Mouse (Mus musculus): Measurements from ENCODE around the gene Itpk1. TPM values are rescaled to one million over a fixed set of nuclear protein-coding genes. Genes with fewer than 3 reads are reported as not detected.

The Itpk1 gene
- polyA plus RNA-seq, 1 experiment from 2014 or later, result 8.8 TPM

DNA sequence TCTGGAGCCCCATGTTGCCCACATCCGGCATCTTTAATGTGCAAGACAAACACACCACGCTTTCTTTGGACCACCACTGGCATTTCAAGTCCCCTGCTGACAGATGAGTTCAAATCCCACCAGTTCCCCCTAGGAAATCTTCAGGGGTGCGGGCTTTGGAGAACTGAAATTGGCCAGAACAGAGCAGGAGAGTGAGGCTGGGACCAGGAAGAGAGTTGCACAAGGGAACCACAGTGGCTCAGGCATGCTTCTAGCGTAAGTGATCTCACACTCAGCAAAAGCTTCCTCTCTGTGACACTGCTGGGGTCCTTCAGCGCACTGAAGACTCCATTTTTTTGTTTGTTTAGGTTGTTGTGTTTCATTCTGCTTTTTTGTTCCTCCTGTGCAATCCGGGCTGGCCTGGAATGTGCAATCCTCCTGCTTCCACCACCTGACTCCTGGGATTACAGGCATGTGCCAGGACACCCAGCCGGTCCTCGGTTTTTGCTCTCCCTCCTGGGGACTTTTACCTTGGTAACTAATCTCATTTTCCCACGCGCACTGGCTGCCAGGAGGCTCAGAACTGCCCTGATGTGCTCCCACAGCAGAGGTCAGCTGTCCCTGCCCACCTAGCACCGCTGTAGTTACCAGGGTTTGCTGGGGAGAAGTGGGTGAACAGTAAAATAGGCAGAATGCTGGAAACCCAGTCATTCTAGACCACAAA, 41.2 kb downstream of the Itpk1 start:
- no peak for ATAC-seq (replicated peaks; ENCODE audit: extremely low read depth, insufficient read depth, low FRiP score)
- Histone ChIP-seq H3K9ac (ENCODE audit: low read length) (no peak overlapping the region), H3K27ac (ENCODE audit: low read length) (no peak overlapping the region), H3K27me3 (ENCODE audit: control insufficient read depth, insufficient read depth, low read length) (no peaks in the 10 kb centered on the region), H3K4me3 (ENCODE audit: low read length) (no peak overlapping the region), H3K4me2 (ENCODE audit: low read depth, low read length) (no peak overlapping the region), H3K9me3 (replicated peaks; ENCODE audit: control insufficient read depth, low read length) (no peaks in the 10 kb centered on the region), H3K4me1 (ENCODE audit: control insufficient read depth, insufficient read depth, low read length) (no peaks in the 10 kb centered on the region), H3K36me3 (ENCODE audit: control insufficient read depth, insufficient read depth) (no peaks in the 10 kb centered on the region)
- 83% methylated on average over 11 of the region's 11 CpGs for WGBS

DNA sequence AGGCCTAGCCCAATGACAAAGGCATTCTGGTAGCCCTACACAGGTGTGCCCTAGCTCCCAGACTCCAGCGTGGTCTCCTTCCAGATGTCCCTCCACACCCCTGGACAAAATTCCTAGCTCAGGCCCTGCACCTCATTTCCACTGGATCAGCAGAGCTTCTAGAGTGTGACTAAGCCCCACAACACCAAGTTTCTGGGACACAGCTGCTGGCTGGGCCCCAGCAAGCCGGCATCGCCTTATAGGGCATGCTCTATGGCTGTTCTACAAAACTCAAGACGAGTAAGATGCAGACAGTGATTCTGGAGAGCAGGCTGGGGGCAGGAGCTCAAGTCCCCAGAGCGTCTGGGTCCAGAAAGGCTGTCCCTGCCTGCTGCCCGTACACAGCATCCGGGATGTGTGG, 43.0 kb downstream of the Itpk1 start:
- Histone ChIP-seq H3K9ac (ENCODE audit: low read length) (no peak overlapping the region), H3K4me3 (ENCODE audit: low read length) (no peak overlapping the region), H3K36me3 (ENCODE audit: control insufficient read depth, insufficient read depth) (no peaks in the 10 kb centered on the region), H3K4me1 (ENCODE audit: control insufficient read depth, insufficient read depth, low read length) (no peaks in the 10 kb centered on the region), H3K27me3 (ENCODE audit: control insufficient read depth, insufficient read depth, low read length) (no peaks in the 10 kb centered on the region), H3K9me3 (replicated peaks; ENCODE audit: control insufficient read depth, low read length) (no peaks in the 10 kb centered on the region), H3K4me2 (ENCODE audit: low read depth, low read length) (no peak overlapping the region), H3K27ac (ENCODE audit: low read length) (no peak overlapping the region)
- no peak for ATAC-seq (replicated peaks; ENCODE audit: extremely low read depth, insufficient read depth, low FRiP score)
- 70% methylated on average over 7 of the region's 7 CpGs for WGBS

DNA sequence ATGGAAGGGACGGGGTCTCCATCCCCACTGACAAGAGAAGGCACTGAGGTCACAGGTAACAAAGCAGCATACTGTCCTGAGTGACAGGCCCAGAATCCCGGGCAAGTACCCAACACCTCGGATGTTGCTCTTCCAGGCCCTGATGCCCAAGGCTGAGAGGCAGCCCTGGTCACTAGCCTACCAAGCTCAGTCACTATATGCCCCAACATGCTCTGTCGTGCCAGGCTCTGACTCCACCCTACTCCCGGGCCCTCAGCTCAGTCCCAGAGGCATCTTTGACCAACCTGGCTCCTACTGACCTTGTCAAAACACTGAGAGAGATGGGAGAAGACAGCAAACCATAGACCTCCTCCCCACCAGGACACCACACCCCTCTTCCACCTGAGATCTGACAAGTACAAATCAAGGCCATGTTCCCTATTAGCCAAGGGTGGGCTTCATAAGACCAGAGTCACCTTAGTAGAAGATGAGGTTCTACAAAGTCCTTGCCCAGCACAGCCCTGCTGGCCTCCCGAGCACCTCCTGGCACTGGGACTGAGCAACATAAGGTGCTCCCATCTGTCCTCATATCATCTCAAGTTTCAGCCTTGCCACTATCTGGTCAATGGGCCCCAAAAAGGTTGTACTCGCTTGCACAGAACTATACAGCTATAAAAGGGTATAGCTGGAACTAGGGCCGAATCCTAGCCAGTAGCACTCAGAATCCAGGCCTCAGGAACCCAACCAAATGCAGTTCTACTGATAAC, 43.7 kb downstream of the Itpk1 start:
- no peak overlapping the region for H3K4me2 ChIP-seq (ENCODE audit: low read depth, low read length)
- no peak overlapping the region for H3K27ac ChIP-seq (ENCODE audit: low read length)
- no peak overlapping the region for H3K9ac ChIP-seq (ENCODE audit: low read length)
- no peak overlapping the region for H3K4me3 ChIP-seq (ENCODE audit: low read length)
- H3K27me3 ChIP-seq (ENCODE audit: control insufficient read depth, insufficient read depth, low read length), result no peaks in the 10 kb centered on the region
- no peak for ATAC-seq (replicated peaks; ENCODE audit: extremely low read depth, insufficient read depth, low FRiP score)
- no peaks in the 10 kb centered on the region for H3K9me3 ChIP-seq (replicated peaks; ENCODE audit: control insufficient read depth, low read length)
- 80% methylated on average over 8 of the region's 8 CpGs for WGBS
- no peaks in the 10 kb centered on the region for H3K36me3 ChIP-seq (ENCODE audit: control insufficient read depth, insufficient read depth)
- H3K4me1 ChIP-seq (ENCODE audit: control insufficient read depth, insufficient read depth, low read length), result no peaks in the 10 kb centered on the region

DNA sequence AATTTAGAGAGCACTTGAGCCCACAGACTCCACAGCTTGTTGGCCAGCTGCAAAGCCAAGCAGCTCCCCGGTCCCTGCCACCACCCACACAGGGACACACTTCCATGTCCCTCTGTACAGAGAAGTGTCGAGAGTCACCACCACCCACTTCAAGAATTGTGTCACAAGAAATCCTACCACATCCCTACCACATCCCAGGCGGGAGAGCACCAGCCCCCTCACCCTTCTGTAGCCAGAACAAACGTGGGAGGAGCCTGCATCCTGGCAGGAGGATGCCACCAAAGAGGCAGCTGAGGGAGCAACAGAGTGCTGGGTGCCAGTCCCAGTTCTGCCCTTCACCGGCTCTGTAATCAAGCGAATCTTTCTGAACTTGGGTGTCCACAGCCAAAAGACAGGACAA, 51.7 kb downstream of the Itpk1 start:
- Histone ChIP-seq H3K9ac (ENCODE audit: low read length) (no peak overlapping the region; the same call in none of the 2 replicates), H3K4me2 (ENCODE audit: low read depth, low read length) (no peak overlapping the region), H3K4me1 (ENCODE audit: control insufficient read depth, insufficient read depth, low read length) (peaks cover 37% of the 10 kb centered on the region), H3K36me3 (ENCODE audit: control insufficient read depth, insufficient read depth) (no peaks in the 10 kb centered on the region), H3K27me3 (ENCODE audit: control insufficient read depth, insufficient read depth, low read length) (no peaks in the 10 kb centered on the region), H3K27ac (ENCODE audit: low read length) (no peak overlapping the region), H3K4me3 (ENCODE audit: low read length) (no peak overlapping the region), H3K9me3 (replicated peaks; ENCODE audit: control insufficient read depth, low read length) (no peaks in the 10 kb centered on the region)
- no peak for ATAC-seq (replicated peaks; ENCODE audit: extremely low read depth, insufficient read depth, low FRiP score)
- 58% methylated on average over 6 of the region's 6 CpGs for WGBS

DNA sequence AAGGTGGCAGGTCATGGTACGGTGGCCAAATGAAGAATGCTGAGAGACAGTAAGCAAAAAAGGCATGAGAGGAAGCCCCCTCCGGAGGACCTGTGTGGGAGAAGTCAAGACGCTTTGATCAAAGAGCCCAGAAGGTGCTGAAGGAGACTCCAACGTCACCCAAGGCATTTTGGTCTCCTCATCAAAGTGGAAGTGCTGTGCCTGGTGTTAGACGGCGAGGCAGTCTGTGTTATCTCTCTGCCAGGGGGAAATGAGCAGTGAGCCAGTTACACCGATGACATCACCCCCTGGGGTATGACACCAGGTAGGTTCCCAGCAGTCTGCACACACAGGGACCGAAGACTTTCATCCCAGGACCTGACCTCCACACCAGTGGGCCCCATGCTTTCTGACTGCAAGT, 52.3 kb downstream of the Itpk1 start:
- ATAC-seq (replicated peaks; ENCODE audit: extremely low read depth, insufficient read depth, low FRiP score), result peak; percentile 76
- 13% methylated on average over 8 of the region's 8 CpGs for WGBS
- H3K27me3 ChIP-seq (ENCODE audit: control insufficient read depth, insufficient read depth, low read length), result no peaks in the 10 kb centered on the region
- peak overlapping the region; percentile 44 for H3K9ac ChIP-seq (ENCODE audit: low read length)
- no peak overlapping the region for H3K4me3 ChIP-seq (ENCODE audit: low read length)
- peaks cover 43% of the 10 kb centered on the region for H3K4me1 ChIP-seq (ENCODE audit: control insufficient read depth, insufficient read depth, low read length)
- H3K36me3 ChIP-seq (ENCODE audit: control insufficient read depth, insufficient read depth), result no peaks in the 10 kb centered on the region
- no peaks in the 10 kb centered on the region for H3K9me3 ChIP-seq (replicated peaks; ENCODE audit: control insufficient read depth, low read length)
- H3K27ac ChIP-seq (ENCODE audit: low read length), result no peak overlapping the region
- H3K4me2 ChIP-seq (ENCODE audit: low read depth, low read length), result peak overlapping the region; percentile 34

DNA sequence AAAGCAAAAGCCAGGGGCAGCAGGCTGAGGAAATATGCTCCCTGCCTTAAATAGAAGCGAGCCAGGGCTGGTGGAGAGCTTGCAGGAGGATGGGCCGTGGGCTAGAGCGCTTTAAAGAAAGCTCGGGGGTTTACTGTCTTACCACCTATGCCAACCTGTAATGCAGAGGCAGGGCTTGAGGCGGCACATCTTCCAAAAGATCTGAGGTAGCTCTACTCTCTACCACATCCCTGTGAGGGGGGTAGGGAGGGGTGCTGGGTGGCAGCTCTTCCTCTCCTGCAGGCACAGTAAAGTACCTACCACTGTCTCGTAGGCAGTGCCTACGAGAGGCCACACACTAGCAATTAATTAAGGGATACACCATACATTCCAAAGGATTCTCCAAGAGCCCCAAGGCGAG, 52.9 kb downstream of the Itpk1 start:
- H3K4me3 ChIP-seq (ENCODE audit: low read length), result no peak overlapping the region
- 40% methylated on average over 8 of the region's 8 CpGs for WGBS
- no peaks in the 10 kb centered on the region for H3K9me3 ChIP-seq (replicated peaks; ENCODE audit: control insufficient read depth, low read length)
- H3K27me3 ChIP-seq (ENCODE audit: control insufficient read depth, insufficient read depth, low read length), result no peaks in the 10 kb centered on the region
- ATAC-seq (replicated peaks; ENCODE audit: extremely low read depth, insufficient read depth, low FRiP score), result no peak
- H3K4me1 ChIP-seq (ENCODE audit: control insufficient read depth, insufficient read depth, low read length), result peaks cover 48% of the 10 kb centered on the region
- H3K27ac ChIP-seq (ENCODE audit: low read length), result no peak overlapping the region
- peak overlapping the region; percentile 44 for H3K9ac ChIP-seq (ENCODE audit: low read length)
- no peaks in the 10 kb centered on the region for H3K36me3 ChIP-seq (ENCODE audit: control insufficient read depth, insufficient read depth)
- peak overlapping the region; percentile 34 for H3K4me2 ChIP-seq (ENCODE audit: low read depth, low read length)

DNA sequence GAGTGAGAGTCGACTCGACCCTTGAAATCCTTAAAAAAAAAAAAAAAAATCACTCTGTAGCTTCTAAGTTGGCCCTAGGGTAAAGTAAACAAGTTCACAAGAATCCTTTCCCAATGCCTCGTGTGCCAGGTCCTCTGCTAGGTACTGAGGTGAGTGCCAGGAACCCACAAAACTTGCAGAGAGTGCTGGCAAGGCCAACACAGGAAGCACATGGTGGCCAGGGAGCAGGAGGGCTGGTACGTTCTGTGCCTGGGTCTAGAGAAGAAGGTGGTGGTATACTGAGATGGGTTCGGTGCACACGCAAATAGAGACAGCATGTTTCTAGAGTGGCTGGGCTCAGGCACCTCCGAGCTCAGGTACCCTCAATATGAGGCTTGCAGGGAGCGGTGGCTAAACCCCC, 53.3 kb downstream of the Itpk1 start:
- 63% methylated on average over 8 of the region's 8 CpGs for WGBS

DNA sequence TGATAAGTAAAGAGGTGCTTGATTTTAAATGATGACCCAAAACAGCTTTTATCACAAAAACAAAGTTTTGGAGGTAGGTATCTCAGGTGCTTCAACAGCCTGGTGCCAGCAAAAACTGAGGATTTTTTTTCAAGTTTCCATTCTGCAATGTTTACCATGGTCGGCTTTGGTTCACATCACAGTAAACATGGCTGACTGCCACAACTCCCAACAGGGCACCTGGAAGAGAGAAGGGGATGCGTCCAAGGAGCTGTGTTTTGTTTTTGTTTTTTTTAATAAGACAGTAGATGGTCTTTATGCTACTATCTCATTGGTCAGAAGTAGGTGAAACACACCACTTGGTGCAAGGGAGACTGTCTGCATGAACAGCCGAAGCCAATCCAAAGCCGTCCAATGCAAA, 54.1 kb downstream of the Itpk1 start:
- Histone ChIP-seq H3K27ac (ENCODE audit: low read length) (no peak overlapping the region), H3K4me2 (ENCODE audit: low read depth, low read length) (no peak overlapping the region), H3K9me3 (replicated peaks; ENCODE audit: control insufficient read depth, low read length) (no peaks in the 10 kb centered on the region), H3K27me3 (ENCODE audit: control insufficient read depth, insufficient read depth, low read length) (no peaks in the 10 kb centered on the region), H3K4me3 (ENCODE audit: low read length) (no peak overlapping the region), H3K4me1 (ENCODE audit: control insufficient read depth, insufficient read depth, low read length) (peaks cover 54% of the 10 kb centered on the region), H3K9ac (ENCODE audit: low read length) (no peak overlapping the region), H3K36me3 (ENCODE audit: control insufficient read depth, insufficient read depth) (no peaks in the 10 kb centered on the region)
- 91% methylated on average over 4 of the region's 4 CpGs for WGBS
- ATAC-seq (replicated peaks; ENCODE audit: extremely low read depth, insufficient read depth, low FRiP score), result no peak

More for the DNA sequence above, 53.3 kb downstream of the Itpk1 start:
- Histone ChIP-seq H3K4me2 (ENCODE audit: low read depth, low read length) (no peak overlapping the region), H3K27ac (ENCODE audit: low read length) (no peak overlapping the region), H3K4me3 (ENCODE audit: low read length) (no peak overlapping the region), H3K9me3 (replicated peaks; ENCODE audit: control insufficient read depth, low read length) (no peaks in the 10 kb centered on the region), H3K36me3 (ENCODE audit: control insufficient read depth, insufficient read depth) (no peaks in the 10 kb centered on the region), H3K4me1 (ENCODE audit: control insufficient read depth, insufficient read depth, low read length) (peaks cover 52% of the 10 kb centered on the region), H3K9ac (ENCODE audit: low read length) (peak overlapping the region; percentile 0; the same call in 1 of the 2 replicates), H3K27me3 (ENCODE audit: control insufficient read depth, insufficient read depth, low read length) (no peaks in the 10 kb centered on the region)
- no peak; the same call in 1 of the 2 replicates for ATAC-seq (replicated peaks; ENCODE audit: extremely low read depth, insufficient read depth, low FRiP score)

DNA sequence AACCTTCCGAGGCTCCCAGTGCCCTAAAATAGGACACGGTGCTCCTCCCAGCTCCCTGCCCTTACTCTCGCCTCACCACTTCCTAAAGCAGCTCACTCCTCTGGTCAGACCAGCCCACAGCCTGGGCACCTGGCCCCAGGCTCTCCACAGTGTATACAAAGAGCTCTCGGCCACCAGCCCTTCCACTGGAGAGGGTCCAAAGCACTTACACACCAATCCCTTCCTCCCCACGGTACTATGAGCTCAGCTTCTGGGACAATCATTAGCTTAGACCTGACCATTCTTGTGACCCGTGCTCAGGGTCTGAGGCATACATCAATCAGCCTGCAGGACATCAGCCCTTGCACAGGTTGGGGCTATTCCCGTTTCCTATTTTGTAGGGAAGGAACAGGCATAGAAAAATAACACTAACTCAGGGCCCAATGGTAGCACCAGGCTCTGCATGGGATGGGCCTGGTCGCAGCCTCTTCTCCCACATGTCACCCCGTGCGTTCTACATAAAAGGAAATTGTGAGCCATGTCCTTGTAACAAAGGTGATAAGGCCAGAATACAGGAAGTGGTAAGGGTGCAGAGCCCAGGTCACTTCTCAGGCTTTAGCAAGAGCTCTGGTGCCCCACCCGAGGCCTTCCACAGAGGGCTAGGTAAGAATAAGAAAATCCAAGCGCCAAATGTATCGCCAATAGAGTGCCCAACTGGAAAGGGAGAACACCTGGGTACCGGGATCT, 56.7 kb downstream of the Itpk1 start:
- ATAC-seq (replicated peaks; ENCODE audit: extremely low read depth, insufficient read depth, low FRiP score), result no peak
- no peaks in the 10 kb centered on the region for H3K9me3 ChIP-seq (replicated peaks; ENCODE audit: control insufficient read depth, low read length)
- no peak overlapping the region for H3K4me2 ChIP-seq (ENCODE audit: low read depth, low read length)
- no peaks in the 10 kb centered on the region for H3K27me3 ChIP-seq (ENCODE audit: control insufficient read depth, insufficient read depth, low read length)
- H3K4me3 ChIP-seq (ENCODE audit: low read length), result no peak overlapping the region
- WGBS, result 57% methylated on average over 14 of the region's 14 CpGs
- peaks cover 60% of the 10 kb centered on the region for H3K4me1 ChIP-seq (ENCODE audit: control insufficient read depth, insufficient read depth, low read length)
- peak overlapping the region; percentile 41; the same call in 1 of the 2 replicates for H3K27ac ChIP-seq (ENCODE audit: low read length)
- H3K36me3 ChIP-seq (ENCODE audit: control insufficient read depth, insufficient read depth), result no peaks in the 10 kb centered on the region
- H3K9ac ChIP-seq (ENCODE audit: low read length), result no peak overlapping the region

All from heart, embryonic 16.5 days (tissue).